Mouse (Mus musculus) stomach, adult 2 months (tissue): ENCODE measurements around the gene Lrrc23. TPM values are rescaled to one million over a fixed set of nuclear protein-coding genes. Genes with fewer than 3 reads are reported as not detected.

ENCODE experiments used
- polyA plus RNA-seq: library from polyadenylated mRNA; depleted of rRNA; stranded (reverse); fragments of >200 nt; gene quantifications from 2 replicates; pipeline ENCODE4 v1.2.3, GENCODE M21; 2012; rRNA removed

Gene Lrrc23
- 0.13 and 0.26 TPM in 2 replicates for polyA plus RNA-seq

DNA sequence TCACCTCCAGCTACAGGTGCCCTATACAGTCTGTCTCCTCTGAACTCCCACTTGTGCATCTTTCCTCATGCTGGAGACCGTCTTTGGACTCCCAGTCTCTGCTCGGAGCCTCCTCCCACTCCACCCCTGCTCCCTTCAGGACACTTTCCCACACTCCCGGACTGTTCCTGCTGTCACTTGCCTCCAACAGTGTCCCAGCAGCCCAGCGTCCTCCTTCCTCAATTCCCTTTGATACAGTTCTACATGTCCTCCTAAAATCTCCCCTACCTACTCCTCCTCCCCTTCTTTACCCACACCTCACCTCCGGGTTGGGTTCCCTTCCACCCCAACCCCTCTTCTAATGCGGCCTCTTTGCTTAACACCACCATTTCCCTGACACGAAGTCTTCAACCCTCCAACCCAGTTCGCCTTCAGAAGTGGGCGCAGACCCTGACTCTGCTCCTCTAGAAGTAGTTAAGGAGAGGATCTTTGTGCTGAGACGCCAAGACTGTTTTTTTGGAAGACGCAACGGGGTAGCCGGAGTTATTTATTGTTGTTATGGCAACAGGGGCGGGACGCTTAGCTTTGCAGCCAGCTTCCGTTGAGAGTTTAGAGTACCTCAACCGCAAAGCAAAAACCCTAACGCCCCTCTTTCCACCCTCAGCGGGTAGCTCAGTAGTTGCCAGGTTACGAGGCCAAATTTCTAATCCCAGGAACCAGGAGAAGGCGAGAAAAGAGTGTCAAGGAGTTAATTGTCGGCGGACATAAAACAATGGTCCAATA is at the start of gene Lrrc23:
Lrrc23 (minus strand) TSS at position 506 of the 762 bp plus-strand sequence.

DNA sequence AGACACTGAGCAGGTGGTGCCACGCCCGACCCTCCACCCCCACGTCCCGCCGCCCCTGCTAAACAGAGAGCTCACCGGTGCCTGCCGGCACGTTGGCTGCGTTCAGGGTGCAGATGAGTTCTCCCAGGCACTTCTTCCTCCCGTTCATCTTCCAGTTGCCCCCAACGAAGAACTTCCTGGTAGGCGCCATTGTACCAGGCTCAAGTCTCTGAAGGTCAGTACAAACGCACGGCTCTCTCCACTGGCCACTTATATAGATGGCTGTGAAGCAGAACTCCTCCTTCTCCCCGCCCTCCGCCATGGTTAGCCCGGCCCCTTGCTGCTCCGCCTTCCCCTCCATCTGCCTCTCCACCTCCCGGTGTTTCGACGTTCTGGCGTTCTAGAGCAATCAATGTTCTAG is 34.4 kb upstream of the Lrrc23 start, which contains the start of gene Tpi1:
Tpi1 (minus strand) TSS at position 364 of the 400 bp plus-strand sequence.

DNA sequence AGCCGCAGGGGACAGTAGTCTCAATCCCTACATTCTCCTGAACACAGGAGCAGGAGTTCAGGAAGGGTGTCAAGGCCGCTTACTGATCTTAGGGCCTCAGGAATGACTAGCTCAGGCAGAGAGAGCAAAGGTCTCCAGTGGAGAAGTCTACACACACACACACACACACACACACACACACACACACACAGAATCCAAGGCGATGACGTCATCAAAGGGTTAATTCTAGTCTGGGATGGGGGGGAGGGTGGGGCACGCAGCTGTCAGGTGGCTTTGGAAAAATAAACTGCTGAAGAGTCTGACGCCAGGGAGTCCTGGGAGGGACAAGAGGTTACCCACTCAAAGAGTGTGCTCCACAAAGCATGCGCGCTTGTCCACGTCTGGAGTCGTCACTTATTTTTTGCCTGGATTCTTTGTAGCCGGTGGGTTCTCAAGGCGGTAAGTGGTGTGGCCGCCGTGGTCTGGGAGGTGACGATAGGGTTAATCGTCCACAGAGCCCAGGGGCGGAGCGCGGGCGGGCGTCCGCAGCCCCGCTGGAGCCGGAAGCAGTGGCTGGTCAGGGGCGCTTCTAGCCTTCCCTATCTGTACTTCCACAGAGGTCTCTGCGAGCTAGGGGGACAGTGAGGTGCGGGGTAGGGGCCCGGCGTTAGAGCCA is 29.0 kb upstream of the Lrrc23 start, which contains the start of gene Spsb2:
Spsb2 (plus strand) TSS at position 304 of the 655 bp plus-strand sequence.

DNA sequence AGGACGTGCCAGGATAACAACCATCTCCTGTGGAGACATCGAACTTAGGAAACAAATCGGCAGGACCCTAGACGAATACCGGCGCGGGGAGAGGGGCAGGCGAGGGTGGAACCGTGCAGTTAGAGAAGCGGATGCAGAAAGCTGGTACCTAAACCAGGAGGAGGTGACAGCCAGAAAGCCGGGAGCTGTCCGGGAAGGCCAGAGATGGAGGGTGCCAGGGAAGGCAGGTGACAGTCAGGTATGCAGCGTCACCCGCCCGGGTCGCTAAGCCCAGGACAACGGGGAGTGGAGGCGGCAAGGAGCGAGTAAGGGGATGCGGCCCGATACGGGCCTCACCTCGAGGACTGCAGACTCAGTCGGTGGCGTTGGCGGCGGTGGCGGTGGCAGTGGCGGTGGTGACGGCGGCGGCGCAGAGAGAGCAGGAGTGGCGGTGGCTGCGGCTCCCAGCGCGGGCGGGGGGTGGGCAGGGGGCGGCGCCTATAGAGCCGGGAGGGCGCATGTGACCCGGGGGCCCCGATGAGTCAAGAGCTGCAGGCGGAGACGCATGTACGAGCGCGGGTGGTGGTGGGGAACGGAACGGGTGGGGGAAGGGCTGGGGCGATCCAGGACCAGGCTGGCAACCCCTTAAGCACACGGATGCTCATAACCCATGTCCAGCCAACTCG is 10.3 kb downstream of the Lrrc23 start, which contains the start of gene Eno2:
Eno2 (minus strand) TSS at position 573 of the 665 bp plus-strand sequence.

DNA sequence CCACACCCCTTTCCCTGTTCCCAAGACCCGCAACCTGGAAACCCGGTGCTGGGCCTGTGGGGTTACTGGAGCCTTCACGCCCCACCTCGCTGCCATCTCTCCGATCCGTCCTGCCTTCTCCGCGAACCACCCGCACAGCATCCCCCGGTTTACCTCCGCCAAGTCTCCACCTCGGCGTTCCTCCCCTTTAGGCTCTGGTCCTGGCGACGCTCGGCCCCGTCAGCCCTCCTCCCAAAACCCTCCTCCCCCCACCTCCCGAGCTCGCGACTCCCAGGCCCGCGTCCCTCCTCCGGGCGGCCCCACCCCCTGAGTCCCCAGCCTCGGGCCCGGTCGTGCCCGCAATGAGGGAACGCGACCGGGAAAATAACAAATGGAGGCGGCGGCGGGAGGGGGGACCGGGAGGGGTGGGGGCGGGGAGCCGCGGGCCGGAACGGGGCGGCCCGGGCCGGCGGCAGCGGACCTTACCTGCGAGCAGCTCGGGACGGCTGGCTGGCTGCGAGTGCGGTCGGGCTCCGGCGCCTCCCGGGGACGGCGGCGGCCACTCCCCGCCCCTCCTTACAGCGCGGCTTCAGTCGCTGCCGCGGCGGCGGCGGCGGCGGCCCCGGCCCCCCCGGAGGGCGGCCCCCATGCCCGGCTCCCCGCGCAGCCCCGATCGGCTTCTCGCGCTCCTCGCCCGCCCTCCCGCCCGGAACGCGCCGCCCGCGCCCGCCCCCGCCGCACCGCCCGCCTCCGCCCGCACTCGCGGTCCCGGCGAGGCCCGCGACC is 23.5 kb downstream of the Lrrc23 start, which contains the start of the genes Gm45234 and Atn1:
Gm45234 (minus strand) TSS at position 191 of the 765 bp plus-strand sequence.
Atn1 (minus strand) TSS at position 694 of the 765 bp plus-strand sequence.

DNA sequence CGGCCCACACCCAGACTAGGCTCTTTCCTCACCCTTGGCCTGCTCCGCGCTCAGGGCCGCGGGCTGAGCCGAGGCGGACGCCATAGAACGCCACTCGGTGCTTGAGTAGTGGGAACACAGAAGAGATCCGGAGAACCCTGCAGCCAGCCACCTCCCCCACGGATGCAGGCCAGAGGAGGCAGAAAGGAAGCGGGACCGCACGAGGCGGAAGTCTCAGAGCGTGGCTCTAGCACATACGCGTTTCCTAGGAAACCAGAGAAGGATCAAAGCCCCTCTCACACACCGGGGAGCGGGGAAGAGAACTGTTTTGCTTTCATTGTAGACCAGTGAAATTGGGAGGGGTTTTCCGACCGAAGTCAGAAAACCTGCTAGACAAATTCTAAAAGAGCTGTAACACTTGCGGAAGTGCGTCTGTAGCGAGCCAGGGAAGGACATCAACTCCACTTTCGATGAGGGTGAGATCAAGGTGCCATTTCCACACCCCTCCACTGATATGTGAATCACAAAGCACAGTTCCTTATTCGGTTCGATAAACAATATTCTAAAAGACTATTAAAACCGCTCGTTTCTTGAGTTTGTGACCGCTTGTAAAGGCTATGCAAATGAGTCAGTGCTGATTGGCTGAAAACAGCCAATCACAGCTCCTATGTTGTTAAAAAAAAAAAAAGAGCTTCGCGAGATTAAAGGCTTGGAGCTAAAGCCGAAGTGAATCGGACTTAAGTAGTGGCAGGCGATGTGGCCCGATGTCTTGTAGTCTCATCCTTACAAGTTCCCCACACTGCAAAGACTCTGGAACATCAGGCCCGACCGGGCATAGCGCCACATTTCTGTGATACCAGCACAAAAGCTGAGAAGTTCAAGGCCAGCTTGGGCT is 38.4 kb downstream of the Lrrc23 start, which contains the start of gene Grcc10:
Grcc10 (minus strand) TSS at position 487 of the 874 bp plus-strand sequence.

DNA sequence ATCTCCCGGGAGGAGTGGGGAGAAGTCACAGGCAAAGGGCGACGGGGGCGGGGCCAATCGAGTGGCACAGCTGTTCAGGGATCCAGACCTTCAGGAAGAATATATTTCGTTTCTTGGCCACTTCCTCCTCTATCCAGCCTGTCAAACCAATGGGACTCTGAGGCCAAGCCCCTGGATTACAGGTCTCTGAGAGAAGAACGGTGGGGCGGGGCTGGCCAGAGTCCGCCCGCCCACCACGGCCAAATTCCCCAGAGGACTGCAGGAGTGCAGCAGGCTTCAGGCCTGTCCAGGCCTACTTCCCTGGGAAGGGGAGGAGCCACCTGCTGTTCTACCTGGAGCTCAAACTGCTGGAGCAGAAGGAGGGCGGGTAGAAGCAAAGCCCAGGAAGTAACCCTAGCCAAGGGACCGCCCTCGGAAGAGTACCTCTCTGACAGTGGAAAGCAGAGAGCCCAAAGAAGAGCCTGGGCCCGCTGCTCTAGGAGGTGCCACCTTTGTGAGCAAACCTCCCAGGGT is 41.0 kb downstream of the Lrrc23 start, which contains the start of gene Ptpn6:
Ptpn6 (minus strand) TSS at position 204 of the 513 bp plus-strand sequence.

Other genes starting within 250 kb of the Lrrc23 start
- gene C1s1, start 237.4 kb downstream of the Lrrc23 start, polyA plus RNA-seq, result 6.9 and 17.4 TPM in 2 replicates
- 0.09 and 0.12 TPM in 2 replicates for gene C1rb, start 209.4 kb downstream of the Lrrc23 start, polyA plus RNA-seq
- gene C1s2, start 143.6 kb downstream of the Lrrc23 start, polyA plus RNA-seq, result not detected in 2 replicates
- gene Lpcat3, start 116.7 kb downstream of the Lrrc23 start, polyA plus RNA-seq, result 46.7 and 49.3 TPM in 2 replicates
- gene Emg1, start 67.5 kb downstream of the Lrrc23 start, polyA plus RNA-seq, result 9.4 and 10.8 TPM in 2 replicates
- 83.4 and 111 TPM in 2 replicates for gene Phb2, start 67.4 kb downstream of the Lrrc23 start, polyA plus RNA-seq
- 9.1 and 9.5 TPM in 2 replicates for gene Ptpn6, start 41.0 kb downstream of the Lrrc23 start, polyA plus RNA-seq
- 80.8 and 106 TPM in 2 replicates for gene Grcc10, start 38.4 kb downstream of the Lrrc23 start, polyA plus RNA-seq
- gene Gm45234, start 23.7 kb downstream of the Lrrc23 start, polyA plus RNA-seq, result not detected in 2 replicates
- 38.7 and 38.9 TPM in 2 replicates for gene Atn1, start 23.2 kb downstream of the Lrrc23 start, polyA plus RNA-seq
- 4.7 and 5.5 TPM in 2 replicates for gene Eno2, start 10.1 kb downstream of the Lrrc23 start, polyA plus RNA-seq
- gene Spsb2, start 28.9 kb upstream of the Lrrc23 start, polyA plus RNA-seq, result 14.1 and 16.2 TPM in 2 replicates
- gene Tpi1, start 34.6 kb upstream of the Lrrc23 start, polyA plus RNA-seq, result 179 and 210 TPM in 2 replicates
- gene Usp5, start 49.8 kb upstream of the Lrrc23 start, polyA plus RNA-seq, result 36.1 and 46.9 TPM in 2 replicates
- gene Cdca3, start 49.8 kb upstream of the Lrrc23 start, polyA plus RNA-seq, result 19.8 and 24.0 TPM in 2 replicates
- gene Gnb3, start 60.5 kb upstream of the Lrrc23 start, polyA plus RNA-seq, result 0.10 and 0.24 TPM in 2 replicates
- 12.1 and 14.8 TPM in 2 replicates for gene P3h3, start 78.0 kb upstream of the Lrrc23 start, polyA plus RNA-seq
- gene Gpr162, start 84.3 kb upstream of the Lrrc23 start, polyA plus RNA-seq, result 0.77 and 0.80 TPM in 2 replicates
- gene Cd4, start 108.5 kb upstream of the Lrrc23 start, polyA plus RNA-seq, result 0.58 and 0.83 TPM in 2 replicates
- 0.84 and 2.3 TPM in 2 replicates for gene Lag3, start 132.0 kb upstream of the Lrrc23 start, polyA plus RNA-seq
- 1,316 and 1,529 TPM in 2 replicates for gene Ptms, start 140.4 kb upstream of the Lrrc23 start, polyA plus RNA-seq
- 194 and 239 TPM in 2 replicates for gene Mlf2, start 151.7 kb upstream of the Lrrc23 start, polyA plus RNA-seq
- 101 and 118 TPM in 2 replicates for gene Cops7a, start 185.8 kb upstream of the Lrrc23 start, polyA plus RNA-seq
- 7.0 and 7.5 TPM in 2 replicates for gene Pianp, start 217.0 kb upstream of the Lrrc23 start, polyA plus RNA-seq
- 24.5 and 29.6 TPM in 2 replicates for gene Zfp384, start 229.4 kb upstream of the Lrrc23 start, polyA plus RNA-seq